Mouse (Mus musculus): ENCODE measurements at regions not wholly inside any gene's neighbourhood (a gene's known extent, or its start where the extent isn't known, plus 50 kb on each side); places are given as distances from the start of the nearest gene placed in this dataset.

DNA sequence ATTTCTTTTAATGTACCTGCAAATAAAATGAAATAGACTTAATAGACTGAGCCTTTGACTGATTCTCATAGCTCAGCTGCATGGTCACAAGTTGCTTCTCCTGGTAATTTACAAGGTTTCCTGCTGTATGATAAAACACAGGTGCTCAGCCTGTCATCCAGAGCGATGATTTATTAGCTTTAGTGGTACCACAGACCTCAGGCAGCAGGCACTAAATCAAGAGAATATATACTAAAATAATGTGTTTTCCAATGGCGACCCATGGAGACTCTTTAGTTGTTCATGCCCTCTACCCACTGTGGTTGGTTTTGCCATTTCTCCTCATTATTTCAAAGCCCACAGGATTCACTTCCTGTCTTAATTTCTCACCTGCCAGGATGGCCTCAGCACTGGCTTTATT lies 207.0 kb downstream of the D3Ertd751e start:
- no peak for TF ChIP-seq CTCF (IDR thresholded peaks at IDR 0.05; ENCODE audit: control insufficient read depth, insufficient read depth, insufficient read length)
- no peak for TF ChIP-seq MAX (IDR thresholded peaks at IDR 0.05)
- no peak for TF ChIP-seq CEBPB (IDR thresholded peaks at IDR 0.05; ENCODE audit: low read depth)
- no peak for TF ChIP-seq MYOD1 (IDR thresholded peaks at IDR 0.05; ENCODE audit: control insufficient read depth, insufficient read length, low read depth)
- no peak for TF ChIP-seq USF1 (IDR thresholded peaks at IDR 0.05; ENCODE audit: low read depth)
- no peak for TF ChIP-seq MYOG (IDR thresholded peaks at IDR 0.05; ENCODE audit: control insufficient read depth, extremely low read depth, insufficient read length)
- TF ChIP-seq FOSL1 (IDR thresholded peaks at IDR 0.05; ENCODE audit: insufficient read depth, low read length, poor library complexity, severe bottlenecking) = no peak

Data from C2C12 (cell line).